17 mouse cellular contexts compared by ENCODE assay signal in the genomic region with DNA sequence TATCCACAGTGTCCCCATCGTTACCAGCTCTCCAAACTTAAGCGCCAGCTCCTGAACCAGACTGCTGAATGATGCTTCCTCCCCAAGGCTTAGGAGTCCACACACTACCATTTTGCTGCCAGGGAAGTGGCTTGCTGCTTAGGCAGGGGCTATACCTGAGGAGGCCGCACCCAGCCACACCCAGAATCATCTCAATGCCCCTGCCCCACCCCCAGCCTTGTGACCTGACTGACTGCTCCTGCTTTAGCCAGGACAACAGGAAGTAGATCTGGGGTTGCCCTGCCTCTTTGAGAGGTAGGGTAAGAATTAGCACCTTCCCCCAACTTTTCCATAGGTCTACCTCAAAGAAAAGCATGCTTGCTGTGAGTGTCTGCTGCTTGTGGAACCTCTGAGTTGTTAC. TPM values are rescaled to one million over a fixed set of nuclear protein-coding genes. Genes with fewer than 3 reads are reported as not detected.
DNase-seq lines count a peak whose midpoint lies in the region; ATAC-seq and TF ChIP-seq lines count a peak whose summit lies in the region.
"Had no signal": no experiment of that assay in that cellular context is flagged by ENCODE, and none has a peak within 500 bp of the region (broad histone marks: within the 10 kb centered on the region; RNA-seq: fewer than 3 reads in every experiment).

No protein-coding gene starts in this region.

- H3K27ac ChIP-seq in kidney, embryonic 15.5 days = peak overlapping the region; percentile 93; the same call in 1 of the 2 replicates
- peak overlapping the region; percentile 50; the same call in 1 of the 2 replicates for H3K27ac ChIP-seq in ES-E14 (ENCODE audit: insufficient read depth, low read depth, low read length, poor library complexity, severe bottlenecking)
- H3K27ac ChIP-seq in embryonic facial prominence, embryonic 12.5 days = peak overlapping the region; percentile 97
- peak overlapping the region; percentile 96 for H3K27ac ChIP-seq in lung, embryonic 16.5 days (ENCODE audit: low read length)

- no peak overlapping the region for H3K4me2 ChIP-seq in kidney, embryonic 15.5 days
- peak overlapping the region; percentile 91 for H3K4me2 ChIP-seq in embryonic facial prominence, embryonic 12.5 days (replicated peaks)
- no peak overlapping the region for H3K4me2 ChIP-seq in lung, embryonic 16.5 days (ENCODE audit: low read depth, low read length)

- H3K27me3 ChIP-seq in kidney, embryonic 15.5 days = peaks cover 17% of the 10 kb centered on the region; the same call in 1 of the 2 replicates
- no peaks in the 10 kb centered on the region for H3K27me3 ChIP-seq in embryonic facial prominence, embryonic 12.5 days
- no peaks in the 10 kb centered on the region for H3K27me3 ChIP-seq in lung, embryonic 16.5 days (ENCODE audit: control insufficient read depth, insufficient read depth, low read depth, low read length)

- peaks cover 75% of the 10 kb centered on the region for H3K4me1 ChIP-seq in kidney, embryonic 15.5 days
- peaks cover 3 to 49% of the 10 kb centered on the region in 2 experiments; a peak in 3 of 4 replicates for H3K4me1 ChIP-seq in ES-E14 (ENCODE audit: control insufficient read depth in 2 of 2, insufficient read depth in 2 of 2, low read length in 2 of 2, poor library complexity in 1 of 2)
- H3K4me1 ChIP-seq in embryonic facial prominence, embryonic 12.5 days = peaks cover 70% of the 10 kb centered on the region
- peaks cover 50% of the 10 kb centered on the region for H3K4me1 ChIP-seq in lung, embryonic 16.5 days (replicated peaks; ENCODE audit: control insufficient read depth, insufficient read depth, low read length)

- DNase-seq in kidney, adult 11 months = no peak
- no peak for DNase-seq in ES-E14 (ENCODE audit: low read depth, low spot score)
- DNase-seq in right cerebral cortex, adult 2 months (ENCODE audit: low spot score in 2 of 2) = no peak
- DNase-seq in adrenal gland, postnatal 10 days = no peak
- DNase-seq in frontal cortex, adult 2 months (ENCODE audit: extremely low spot score in 1 of 2, low spot score in 1 of 2) = no peak
- DNase-seq: kidney, adult 9 months; layer of hippocampus, adult 9-11 months; left cerebral cortex, postnatal 4 days had no signal

- no peak for ATAC-seq in kidney, embryonic 15.5 days (replicated peaks; ENCODE audit: low FRiP score)
- ATAC-seq in embryonic facial prominence, embryonic 12.5 days (ENCODE audit: insufficient number of reproducible peaks, insufficient read depth, low FRiP score, low TSS enrichment) = no peak
- ATAC-seq in lung, embryonic 16.5 days (ENCODE audit: low read depth) = no peak
- ATAC-seq: activated CD4-positive, CD25-positive, alpha-beta regulatory T cell, adult 4 months had no signal

- in situ Hi-C loops in ES-E14 (cut with MboI; ENCODE audit: low sequenced_read_pairs in 2 of 2, unreplicated experiment in 2 of 2) = loop anchor here in 1 of 2 experiments (25.0 kb wide), 1 partner anchor 178 kb away; no protein-coding TSS in a partner anchor

- 90% methylated on average over 3 of the region's 3 CpGs for WGBS in kidney, embryonic 15.5 days
- 85% methylated on average over 3 of the region's 3 CpGs for WGBS in embryonic facial prominence, embryonic 12.5 days
- 86% methylated on average over 3 of the region's 3 CpGs for WGBS in lung, embryonic 16.5 days

- H3K9me3 ChIP-seq in kidney, embryonic 15.5 days (replicated peaks) = no peaks in the 10 kb centered on the region
- H3K9me3 ChIP-seq in ES-E14 (ENCODE audit: control insufficient read depth, insufficient read depth, low read depth, low read length) = no peaks in the 10 kb centered on the region
- H3K9me3 ChIP-seq in embryonic facial prominence, embryonic 12.5 days = no peaks in the 10 kb centered on the region
- H3K9me3 ChIP-seq in lung, embryonic 16.5 days (ENCODE audit: control insufficient read depth, low read length) = no peaks in the 10 kb centered on the region

- H3K36me3 ChIP-seq in kidney, embryonic 15.5 days = peaks cover 8% of the 10 kb centered on the region
- H3K36me3 ChIP-seq in ES-E14 (ENCODE audit: control insufficient read depth, insufficient read depth, low read length, poor library complexity, severe bottlenecking) = peaks cover 7% of the 10 kb centered on the region; the same call in 1 of the 2 replicates
- H3K36me3 ChIP-seq in embryonic facial prominence, embryonic 12.5 days = peaks cover 23% of the 10 kb centered on the region
- peaks cover 3% of the 10 kb centered on the region; the same call in 1 of the 2 replicates for H3K36me3 ChIP-seq in lung, embryonic 16.5 days (ENCODE audit: control insufficient read depth, insufficient read depth, low read length)
- H3K36me3 ChIP-seq: G1E had no signal

- no peak overlapping the region for H3K9ac ChIP-seq in kidney, embryonic 15.5 days
- peak overlapping the region; percentile 30 for H3K9ac ChIP-seq in ES-E14 (ENCODE audit: insufficient read depth, low read depth, low read length, poor library complexity, severe bottlenecking)
- H3K9ac ChIP-seq in embryonic facial prominence, embryonic 12.5 days = no peak overlapping the region
- no peak overlapping the region for H3K9ac ChIP-seq in lung, embryonic 16.5 days (ENCODE audit: low read length)

- H3K4me3 ChIP-seq in kidney, embryonic 15.5 days (replicated peaks) = no peak overlapping the region
- H3K4me3 ChIP-seq in ES-E14 (ENCODE audit: insufficient read depth in 1 of 2, low read depth in 1 of 2, low read length in 2 of 2, poor library complexity in 1 of 2, severe bottlenecking in 1 of 2) = no peak overlapping the region; a peak in 1 of 4 replicates
- peak overlapping the region; percentile 93 for H3K4me3 ChIP-seq in embryonic facial prominence, embryonic 12.5 days
- H3K4me3 ChIP-seq in lung, embryonic 16.5 days (ENCODE audit: low read length) = no peak overlapping the region

TF ChIP-seq in ES-E14, 5 proteins besides CTCF, POLR2A, EP300 and RAD21:
- TF ChIP-seq ZC3H11A (IDR thresholded peaks at IDR 0.05; ENCODE audit: borderline replicate concordance, low read depth, low read length) (no peak), HCFC1 (IDR thresholded peaks at IDR 0.05; ENCODE audit: borderline replicate concordance, insufficient read depth, low read length) (no peak)
TF ChIP-seq in ES-E14: peak in this region for 0.

RNA-seq across cellular contexts. Expression of gene Ephb3, which starts 4.7 kb away (rescaled TPM):
- 17.2 and 18.7 TPM in 2 replicates for polyA plus RNA-seq in kidney, embryonic 15.5 days (2015; fragmentation: Nextera tagmentation; extraction: Ambion mirVana)
- total RNA-seq in ES-E14 (2012; rRNA removed) = 24.9 and 49.0 TPM in 2 replicates
- 76.1 and 79.7 TPM in 2 replicates for polyA plus RNA-seq in embryonic facial prominence, embryonic 12.5 days (2016; fragmentation: Nextera tagmentation; extraction: Ambion mirVana)
- 28.3 and 28.9 TPM in 2 replicates for polyA plus RNA-seq in lung, embryonic 16.5 days (2015; fragmentation: Nextera tagmentation; extraction: Ambion mirVana)
- total RNA-seq in adrenal gland, postnatal 10 days (2021) = 1 to 10 TPM; 3.9 to 4.6 TPM
- 14.5 and 15.4 TPM in 2 replicates for polyA plus RNA-seq in frontal cortex, adult 2 months (2012; rRNA removed)
- total RNA-seq: monocyte, adult 5-6 weeks had no signal
- polyA plus RNA-seq: activated CD4-positive, CD25-positive, alpha-beta regulatory T cell, adult 4 months; G1E had no signal

RNA-seq across cellular contexts. Expression of gene Teddm3, which starts 55.5 kb away (rescaled TPM):
- 0.22 TPM in 1 of 2 replicates, not detected in the other for polyA plus RNA-seq in kidney, embryonic 15.5 days (2015; fragmentation: Nextera tagmentation; extraction: Ambion mirVana)
- 0.80 and 2.4 TPM in 2 replicates for total RNA-seq in ES-E14 (2012; rRNA removed)
- polyA plus RNA-seq in embryonic facial prominence, embryonic 12.5 days (2016; fragmentation: Nextera tagmentation; extraction: Ambion mirVana) = not detected in 2 replicates
- not detected in 2 replicates for polyA plus RNA-seq in lung, embryonic 16.5 days (2015; fragmentation: Nextera tagmentation; extraction: Ambion mirVana)
- total RNA-seq in adrenal gland, postnatal 10 days (2021) = not detected
- polyA plus RNA-seq in frontal cortex, adult 2 months (2012; rRNA removed) = 0.14 and 0.40 TPM in 2 replicates
- total RNA-seq: gastrocnemius, adult 8-10 months; monocyte, adult 5-6 weeks had no signal
- polyA plus RNA-seq: G1E; heart, embryonic 16.5 days; testis, adult 2 months had no signal
